Mouse (Mus musculus) lung, adult 2 months (tissue): ENCODE results near the gene Man1c1.

ENCODE experiments used
- CTCF ChIP-seq: fragments of 200-500 bp; IDR thresholded peaks from 2 replicates; pipeline ENCODE4 v1.5.1; 2011; ENCODE audit warnings: mild to moderate bottlenecking, low read length, control low read depth; ENCODE audit not compliant: insufficient read depth
- POLR2A ChIP-seq: fragments of 200-500 bp; IDR thresholded peaks from 2 replicates; pipeline ENCODE4 v1.6.1; 2011; ENCODE audit warnings: low read depth, mild to moderate bottlenecking, control low read depth, low read length, borderline replicate concordance; ENCODE audit errors: extremely low read depth

DNA sequence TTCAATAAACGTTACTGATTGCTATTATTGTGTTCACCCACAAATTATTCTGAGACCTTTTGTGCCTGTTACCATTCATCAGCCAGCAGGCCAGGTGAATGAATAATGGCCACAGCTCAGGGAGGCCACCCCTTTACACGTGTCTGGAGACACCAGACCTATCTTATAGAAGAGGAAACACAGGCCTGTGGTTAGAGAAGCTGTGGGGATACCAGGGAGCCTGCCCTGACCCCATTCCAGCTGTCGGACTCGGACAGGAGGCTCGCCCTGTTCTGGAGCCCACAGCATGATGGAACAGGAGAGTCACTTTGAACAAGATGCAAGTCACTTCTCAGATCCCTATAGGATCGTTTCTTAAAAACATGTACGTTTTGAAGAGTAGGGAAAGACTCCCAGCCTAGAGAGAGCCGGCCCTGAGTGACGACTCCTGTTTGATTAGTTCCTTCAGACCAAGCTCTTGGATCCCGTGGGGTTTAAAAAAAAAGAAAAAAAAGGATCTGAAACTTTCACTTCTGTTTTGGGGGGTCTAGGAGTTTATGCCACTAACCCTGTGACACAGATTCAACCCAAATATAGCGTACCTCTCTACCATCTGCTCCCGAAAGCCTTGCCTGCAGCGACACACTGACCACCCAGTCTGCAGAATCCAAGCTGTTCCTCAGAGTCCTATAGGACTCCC lies 85.1 kb downstream of the Man1c1 start:
- TF ChIP-seq CTCF (no peak), POLR2A (no peak)
